Mouse (Mus musculus) neural tube, embryonic 15.5 days (tissue): ENCODE data around the gene Id1. TPM values are rescaled to one million over a fixed set of nuclear protein-coding genes. Genes with fewer than 3 reads are reported as not detected.

Source experiments
- ATAC-seq: fragments of 200-750 bp; cut with Nextera tagmentation; 2 replicates; pipeline ENCODE4 v1.8.0; 2017; ENCODE audit warnings: mild to moderate bottlenecking, moderate TSS enrichment, moderate library complexity; ENCODE audit not compliant: low FRiP score
- H3K27ac ChIP-seq: fragments of 300-500 bp; sonication (generic); replicated peaks from 2 replicates; pipeline ENCODE4 v1.5.1; 2015; ENCODE audit warnings: mild to moderate bottlenecking, inconsistent platforms
- H3K27me3 ChIP-seq: fragments of 300-500 bp; sonication (generic); replicated peaks from 2 replicates; pipeline ENCODE4 v1.6.1; 2015; ENCODE audit warnings: inconsistent platforms
- H3K36me3 ChIP-seq: fragments of 300-500 bp; sonication (generic); 2 replicates; pipeline ENCODE4 v1.6.1; 2015; ENCODE audit warnings: inconsistent platforms
- H3K4me1 ChIP-seq: fragments of 300-500 bp; sonication (generic); 2 replicates; pipeline ENCODE4 v1.6.1; 2015; ENCODE audit warnings: inconsistent platforms
- H3K4me2 ChIP-seq: fragments of 300-500 bp; sonication (generic); 2 replicates; pipeline ENCODE4 v1.6.1; 2015; ENCODE audit warnings: inconsistent platforms, mild to moderate bottlenecking, moderate library complexity
- H3K4me3 ChIP-seq: fragments of 300-500 bp; sonication (generic); replicated peaks from 2 replicates; pipeline ENCODE4 v1.5.1; 2015; ENCODE audit warnings: mild to moderate bottlenecking, inconsistent platforms
- H3K9ac ChIP-seq: fragments of 300-500 bp; sonication (generic); replicated peaks from 2 replicates; pipeline ENCODE4 v1.6.1; 2015; ENCODE audit warnings: mild to moderate bottlenecking, inconsistent platforms
- H3K9me3 ChIP-seq: fragments of 300-500 bp; sonication (generic); replicated peaks from 2 replicates; pipeline ENCODE4 v1.6.1; 2016; ENCODE audit warnings: inconsistent platforms
- WGBS: fragments of 180-500 bp; shearing (Covaris S2); methylation state at CpG from one replicate; pipeline ENCODE4 v1.1.7; 2015; ENCODE audit warnings: mixed read lengths; 5-methylcytosine and 5-hydroxymethylcytosine counted together
- polyA plus RNA-seq: library from polyadenylated mRNA; unstranded; fragments of >200 nt; fragmentation: Nextera tagmentation; extraction: Ambion mirVana; gene quantifications from 2 replicates; pipeline ENCODE4 v1.2.1, GENCODE M21; 2015

Gene Id1
- polyA plus RNA-seq, 1 experiment from 2014 or later = 59.1 TPM

DNA sequence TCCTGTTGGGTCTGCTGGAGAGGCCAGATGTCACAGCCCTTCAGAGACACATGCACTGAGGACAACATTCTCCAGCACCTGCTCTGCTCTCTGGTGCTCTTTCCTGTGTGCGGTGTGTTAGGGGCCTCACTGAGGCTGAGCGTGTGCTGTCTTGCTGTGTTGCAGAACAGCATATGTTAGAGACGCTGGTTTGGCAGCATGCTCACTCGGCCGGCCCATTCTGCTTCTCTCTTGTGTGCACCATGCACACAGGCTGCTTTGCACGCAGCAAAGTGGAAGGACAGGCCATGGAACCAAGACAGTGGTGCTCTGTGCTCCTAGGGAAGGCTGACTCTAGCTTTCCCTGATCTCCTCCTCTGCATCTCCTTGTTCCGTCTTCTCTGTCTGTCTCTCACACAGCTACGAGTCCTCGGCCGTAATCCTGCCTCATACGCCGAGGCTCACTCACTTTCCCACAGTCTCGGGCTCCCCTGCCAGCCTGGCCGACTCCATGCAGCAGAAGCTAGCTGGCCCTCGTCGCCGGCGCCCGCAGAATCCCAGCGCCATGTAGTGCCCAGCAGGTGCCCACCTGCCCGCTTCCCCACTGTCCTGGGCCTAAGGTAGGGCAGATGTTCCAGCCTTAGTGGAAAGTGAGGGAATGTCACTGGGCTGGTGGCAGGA is 32.3 kb upstream of the Id1 start:
- no peak for ATAC-seq
- H3K4me3 ChIP-seq = no peak overlapping the region
- no peaks in the 10 kb centered on the region for H3K27me3 ChIP-seq
- peaks cover 69% of the 10 kb centered on the region for H3K36me3 ChIP-seq
- no peak overlapping the region for H3K4me2 ChIP-seq
- no peaks in the 10 kb centered on the region for H3K9me3 ChIP-seq
- no peak overlapping the region for H3K27ac ChIP-seq
- WGBS = 91% methylated on average over 21 of the region's 21 CpGs
- no peak overlapping the region for H3K9ac ChIP-seq
- H3K4me1 ChIP-seq = peaks cover 25% of the 10 kb centered on the region

DNA sequence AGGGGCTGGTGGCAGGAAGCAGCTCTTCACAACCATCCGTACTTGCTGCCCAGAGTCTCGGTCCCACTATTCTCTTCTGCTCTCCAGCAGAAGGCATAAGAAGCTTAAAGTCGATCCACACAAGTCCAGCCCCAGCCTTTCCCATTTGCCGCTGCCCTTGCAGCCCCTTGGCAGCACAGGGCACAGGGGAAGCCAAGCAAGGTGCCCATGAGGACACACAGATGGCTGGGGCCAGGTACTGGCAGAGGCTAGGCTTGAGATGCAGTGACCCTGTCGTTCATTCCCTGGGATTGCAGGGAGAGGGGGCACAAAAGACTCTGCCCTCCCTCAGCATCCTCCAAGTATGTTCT is 31.8 kb upstream of the Id1 start:
- 88% methylated on average over 5 of the region's 5 CpGs for WGBS
- H3K36me3 ChIP-seq = peaks cover 65% of the 10 kb centered on the region
- no peak overlapping the region for H3K27ac ChIP-seq
- H3K4me1 ChIP-seq = peaks cover 25% of the 10 kb centered on the region
- H3K4me3 ChIP-seq = no peak overlapping the region
- no peak overlapping the region for H3K4me2 ChIP-seq
- H3K27me3 ChIP-seq = no peaks in the 10 kb centered on the region
- no peaks in the 10 kb centered on the region for H3K9me3 ChIP-seq
- no peak overlapping the region for H3K9ac ChIP-seq
- no peak for ATAC-seq

DNA sequence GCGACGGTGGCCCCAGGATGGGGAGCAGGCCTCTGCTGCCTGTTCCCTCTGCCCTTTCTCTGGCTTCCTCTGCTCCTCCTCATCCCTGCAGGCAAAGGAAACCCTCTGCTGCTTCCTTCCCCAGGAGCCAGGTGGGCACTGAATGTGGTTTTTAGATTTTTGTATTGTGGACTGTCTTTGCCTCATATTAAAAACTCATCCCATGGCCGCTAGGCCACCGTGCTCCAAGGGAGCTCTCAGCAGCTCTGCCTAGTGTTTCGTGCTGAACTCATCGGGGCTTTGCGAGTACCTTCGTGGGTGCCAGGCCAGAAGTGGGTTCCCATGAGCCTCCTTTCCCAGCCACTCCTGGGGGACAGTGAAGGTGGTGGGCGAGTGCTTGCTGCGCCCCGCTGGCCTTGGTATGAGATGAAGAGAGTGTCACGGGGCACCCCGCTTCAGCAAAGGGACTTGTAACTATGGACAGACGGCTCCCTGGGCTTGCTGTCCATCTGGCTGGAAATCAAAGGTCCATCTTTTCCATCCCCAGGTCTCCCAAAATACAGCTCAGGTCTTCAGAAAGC is 31.2 kb upstream of the Id1 start:
- Histone ChIP-seq H3K4me3 (no peak overlapping the region), H3K4me2 (no peak overlapping the region), H3K27ac (no peak overlapping the region; the same call in 1 of the 2 replicates), H3K27me3 (no peaks in the 10 kb centered on the region), H3K4me1 (peaks cover 25% of the 10 kb centered on the region), H3K9ac (no peak overlapping the region), H3K9me3 (no peaks in the 10 kb centered on the region), H3K36me3 (peaks cover 58% of the 10 kb centered on the region)
- 90% methylated on average over 14 of the region's 14 CpGs for WGBS
- no peak for ATAC-seq

DNA sequence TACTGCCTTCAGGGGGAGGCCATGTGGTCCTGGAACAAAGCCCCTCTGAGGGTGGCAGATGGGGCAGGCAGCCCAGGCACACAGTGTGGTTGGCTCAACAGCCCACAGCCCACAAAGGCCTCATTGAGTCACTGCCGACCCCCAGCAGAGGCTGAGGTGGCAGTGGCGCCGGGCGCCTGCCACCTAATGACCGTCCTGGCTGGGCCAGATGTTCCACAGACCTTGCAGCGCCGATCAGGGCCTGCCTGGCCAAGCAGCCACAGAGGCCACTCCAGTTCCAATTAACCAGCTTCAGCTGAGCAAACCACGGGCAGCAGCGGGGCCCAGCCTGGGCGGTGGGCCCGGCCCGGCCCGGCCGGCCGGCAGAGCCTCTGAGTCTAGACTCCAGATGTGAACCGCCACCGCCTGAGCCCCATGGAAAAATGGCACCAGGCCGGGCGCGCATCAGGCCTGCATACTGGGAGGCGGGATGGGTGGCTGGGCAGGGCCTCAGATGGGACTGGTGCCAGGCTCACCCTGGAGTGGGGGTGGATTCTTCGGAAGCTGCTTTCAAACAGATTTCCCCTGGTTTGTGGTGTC is 30.0 kb upstream of the Id1 start:
- Histone ChIP-seq H3K4me1 (peaks cover 25% of the 10 kb centered on the region), H3K36me3 (peaks cover 47% of the 10 kb centered on the region), H3K4me2 (peak overlapping the region; percentile 2; the same call in 1 of the 2 replicates), H3K27ac (peak overlapping the region; percentile 90), H3K9me3 (no peaks in the 10 kb centered on the region), H3K9ac (no peak overlapping the region), H3K27me3 (no peaks in the 10 kb centered on the region), H3K4me3 (no peak overlapping the region)
- whole genome bisulfite sequencing = 38% methylated on average over 22 of the region's 22 CpGs
- ATAC-seq = peak; percentile 52

DNA sequence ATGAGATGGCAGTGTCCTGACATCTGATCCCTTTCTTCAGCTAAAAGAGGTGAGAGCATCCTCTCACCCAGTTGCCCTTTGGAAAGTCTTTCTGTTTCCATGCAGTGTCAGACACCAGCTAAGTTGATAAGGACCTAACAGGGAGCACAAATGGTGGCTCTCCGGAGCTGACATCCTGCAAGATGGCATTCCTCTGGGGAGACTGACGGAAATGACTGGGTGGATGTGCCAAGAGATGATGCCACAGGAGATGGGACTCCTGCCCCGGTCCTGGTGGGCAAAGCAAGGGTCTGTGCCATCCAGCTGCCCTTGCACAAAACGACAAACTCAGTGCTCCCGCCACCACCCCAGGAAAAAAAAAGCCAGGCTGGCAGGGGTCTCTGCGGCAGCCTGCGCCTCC is 28.9 kb upstream of the Id1 start:
- Histone ChIP-seq H3K27ac (peak overlapping the region; percentile 90), H3K27me3 (no peaks in the 10 kb centered on the region), H3K4me1 (peaks cover 25% of the 10 kb centered on the region), H3K36me3 (peaks cover 36% of the 10 kb centered on the region), H3K4me3 (peak overlapping the region; percentile 41), H3K9me3 (no peaks in the 10 kb centered on the region), H3K4me2 (peak overlapping the region; percentile 60), H3K9ac (peak overlapping the region; percentile 52)
- 0 out of 2 replicates have a peak, but pooled peaks have one; percentile 16 for ATAC-seq
- WGBS = 11% methylated on average over 7 of the region's 7 CpGs

DNA sequence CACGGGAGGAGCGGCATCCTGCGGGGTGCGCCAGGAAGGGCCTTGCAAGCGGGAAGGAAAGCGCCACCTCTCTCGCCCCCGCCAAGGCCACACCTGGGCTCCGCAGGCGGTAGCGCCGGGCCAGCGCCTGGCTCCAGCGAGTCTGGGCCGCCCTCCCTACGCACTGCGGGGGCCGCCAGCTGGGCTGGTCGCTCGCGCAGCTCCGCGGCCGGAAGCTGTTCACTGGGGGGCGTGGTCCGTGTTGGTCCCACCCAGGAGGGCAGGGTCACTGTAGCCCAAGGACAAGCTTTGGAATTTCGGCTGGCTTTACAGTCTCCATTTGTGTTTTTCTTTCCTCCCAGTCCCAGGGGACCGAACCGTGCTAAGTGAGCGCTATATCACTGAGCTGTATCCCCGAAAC is 28.4 kb upstream of the Id1 start:
- H3K9me3 ChIP-seq = no peaks in the 10 kb centered on the region
- peaks cover 31% of the 10 kb centered on the region for H3K36me3 ChIP-seq
- H3K27ac ChIP-seq = peak overlapping the region; percentile 90
- peak overlapping the region; percentile 60 for H3K4me2 ChIP-seq
- ATAC-seq = peak; percentile 93
- H3K27me3 ChIP-seq = no peaks in the 10 kb centered on the region
- 6% methylated on average over 31 of the region's 31 CpGs for WGBS
- peak overlapping the region; percentile 52 for H3K9ac ChIP-seq
- H3K4me1 ChIP-seq = peaks cover 25% of the 10 kb centered on the region
- H3K4me3 ChIP-seq = peak overlapping the region; percentile 41

DNA sequence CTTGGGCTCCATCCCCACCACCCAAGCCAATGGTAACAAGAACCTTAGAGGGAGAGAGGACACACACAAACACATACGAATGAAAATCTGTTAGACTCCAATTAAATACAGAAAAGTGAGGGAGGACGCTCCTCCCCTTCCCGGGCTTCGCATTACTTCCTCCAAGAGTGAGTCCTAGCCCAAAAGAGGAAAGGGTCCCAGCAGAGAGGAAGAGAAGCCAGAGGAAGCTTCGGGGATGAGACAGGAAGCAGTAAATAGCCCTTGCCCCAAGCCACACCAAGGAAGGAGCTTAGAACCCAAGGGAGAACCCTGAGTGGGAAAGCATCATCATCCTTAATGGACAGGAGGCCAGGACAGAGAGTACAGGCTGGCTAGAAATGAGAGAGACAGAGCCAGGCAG is 27.0 kb upstream of the Id1 start:
- no peak for ATAC-seq

DNA sequence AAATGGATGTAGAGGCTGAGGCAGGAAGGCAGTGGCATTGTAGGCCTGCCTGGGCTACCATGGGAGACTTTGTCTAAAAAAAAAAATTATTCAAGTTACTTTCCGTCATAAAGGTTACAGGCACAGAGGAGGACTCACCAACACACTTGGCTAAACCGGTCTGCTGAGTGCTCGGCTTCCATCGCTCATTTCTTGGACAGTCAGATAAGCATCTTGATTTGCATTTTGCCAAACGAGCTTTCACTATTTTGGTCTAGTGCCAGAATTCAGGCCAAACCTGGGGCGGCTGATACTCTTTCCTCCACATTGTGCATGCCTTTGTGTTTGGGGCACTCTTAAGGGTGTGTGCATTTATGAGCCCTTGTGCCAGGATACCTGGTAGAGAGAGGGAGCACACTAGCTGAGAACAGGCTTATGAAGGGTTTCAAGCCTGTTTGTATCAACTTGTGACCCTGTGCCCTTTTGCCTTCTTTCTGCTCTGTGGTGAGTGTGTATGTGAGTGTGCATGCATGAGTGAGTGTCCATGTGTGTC is 19.7 kb upstream of the Id1 start:
- H3K4me2 ChIP-seq = no peak overlapping the region
- H3K4me3 ChIP-seq = no peak overlapping the region
- H3K9me3 ChIP-seq = no peaks in the 10 kb centered on the region
- ATAC-seq = no peak
- no peaks in the 10 kb centered on the region for H3K36me3 ChIP-seq
- no peaks in the 10 kb centered on the region for H3K27me3 ChIP-seq
- H3K9ac ChIP-seq = no peak overlapping the region
- H3K27ac ChIP-seq = 0 out of 2 replicates have a peak overlapping the region, but pooled peaks have one; percentile 7
- WGBS = 47% methylated on average over 6 of the region's 6 CpGs
- H3K4me1 ChIP-seq = 0 out of 2 replicates have a peak, but pooled peaks cover 3% of the 10 kb centered on the region

More for the DNA sequence above, 27.0 kb upstream of the Id1 start:
- H3K27ac ChIP-seq = no peak overlapping the region
- H3K4me2 ChIP-seq = no peak overlapping the region
- H3K4me3 ChIP-seq = no peak overlapping the region
- H3K27me3 ChIP-seq = no peaks in the 10 kb centered on the region
- H3K36me3 ChIP-seq = peaks cover 17% of the 10 kb centered on the region
- H3K9me3 ChIP-seq = no peaks in the 10 kb centered on the region
- 93% methylated on average over 5 of the region's 5 CpGs for WGBS
- H3K4me1 ChIP-seq = peaks cover 25% of the 10 kb centered on the region
- no peak overlapping the region for H3K9ac ChIP-seq

DNA sequence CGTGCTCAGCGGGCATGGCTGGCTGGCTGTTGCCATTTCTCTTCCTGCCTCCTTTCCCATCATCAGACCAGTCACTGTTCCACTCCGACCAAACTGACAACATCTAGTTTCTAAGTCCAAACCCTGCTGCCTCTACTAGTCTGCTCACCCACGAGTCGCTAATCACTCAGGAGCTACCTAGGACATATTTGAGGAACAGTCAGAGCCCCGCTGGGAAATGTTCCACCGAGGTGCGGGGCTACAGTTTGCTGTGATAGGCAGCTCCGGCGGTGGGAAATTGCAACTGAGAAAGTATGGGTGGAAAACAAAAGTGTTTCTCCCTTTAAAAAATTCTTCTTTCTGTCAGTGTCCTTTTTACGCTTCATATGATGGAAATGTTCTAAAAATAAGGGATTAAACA is 18.4 kb upstream of the Id1 start:
- Histone ChIP-seq H3K27me3 (no peaks in the 10 kb centered on the region), H3K36me3 (no peaks in the 10 kb centered on the region), H3K4me3 (no peak overlapping the region), H3K27ac (peak overlapping the region; percentile 54), H3K4me1 (0 out of 2 replicates have a peak, but pooled peaks cover 3% of the 10 kb centered on the region), H3K9ac (no peak overlapping the region), H3K4me2 (no peak overlapping the region), H3K9me3 (no peaks in the 10 kb centered on the region)
- WGBS = 31% methylated on average over 11 of the region's 11 CpGs
- no peak for ATAC-seq

DNA sequence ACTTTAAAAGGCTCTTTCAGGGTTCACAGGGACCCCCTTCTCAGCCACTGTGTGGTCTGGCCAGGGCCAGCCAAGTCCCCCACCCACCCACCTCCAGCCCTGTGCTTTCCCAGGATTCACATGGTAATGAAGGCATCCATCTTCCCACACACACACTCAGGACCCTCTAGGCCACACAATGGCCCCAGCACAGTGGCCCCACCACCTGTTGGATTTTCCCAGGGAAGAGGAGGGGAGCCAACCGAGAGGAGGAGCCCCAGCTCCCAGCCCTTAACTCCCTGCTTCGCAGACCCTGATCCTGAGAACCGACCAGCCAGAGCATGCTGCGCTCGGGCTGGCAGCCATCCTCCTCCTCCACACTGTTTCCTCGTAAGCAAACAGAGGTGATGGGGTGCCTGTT is 18.0 kb upstream of the Id1 start:
- no peaks in the 10 kb centered on the region for H3K9me3 ChIP-seq
- peak overlapping the region; percentile 54 for H3K27ac ChIP-seq
- peak; percentile 75 for ATAC-seq
- H3K4me3 ChIP-seq = no peak overlapping the region
- H3K36me3 ChIP-seq = no peaks in the 10 kb centered on the region
- no peak overlapping the region for H3K9ac ChIP-seq
- no peaks in the 10 kb centered on the region for H3K27me3 ChIP-seq
- WGBS = 7% methylated on average over 6 of the region's 6 CpGs
- no peak overlapping the region for H3K4me2 ChIP-seq
- 0 out of 2 replicates have a peak, but pooled peaks cover 3% of the 10 kb centered on the region for H3K4me1 ChIP-seq

DNA sequence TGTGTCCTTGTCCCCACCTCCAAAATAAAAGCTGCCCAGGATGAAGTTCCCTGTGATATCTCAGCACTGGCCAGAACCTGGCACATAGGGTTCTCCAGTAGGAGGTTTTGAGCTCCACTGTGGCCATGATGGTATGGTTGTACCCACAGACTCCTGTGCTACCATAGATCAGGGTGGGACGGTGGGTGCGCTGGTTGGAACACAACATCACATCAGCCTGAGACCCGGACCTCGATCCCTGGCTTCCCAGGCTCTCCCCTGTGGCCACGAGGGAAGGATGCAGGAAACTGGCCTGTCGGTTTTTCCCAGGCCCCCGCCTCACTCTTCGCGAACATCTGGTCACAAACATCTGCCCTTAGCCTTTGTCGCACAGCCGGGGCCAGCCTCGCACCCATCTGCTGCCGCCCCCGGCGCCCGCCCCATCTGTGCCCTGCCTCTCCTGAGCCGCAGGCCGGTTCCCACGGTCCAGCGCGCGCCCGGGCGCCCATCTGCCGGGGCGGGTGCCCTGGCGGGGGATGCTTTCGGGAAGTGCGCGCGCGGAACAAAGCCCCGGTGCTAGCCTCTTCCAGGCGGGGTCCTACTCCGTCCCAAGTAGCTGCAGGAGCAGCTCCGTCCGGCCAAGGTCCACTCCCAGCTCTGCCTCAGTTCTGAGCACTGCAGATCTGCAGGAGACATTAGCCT is 12.3 kb upstream of the Id1 start:
- Histone ChIP-seq H3K27me3 (no peaks in the 10 kb centered on the region), H3K9ac (peak overlapping the region; percentile 49), H3K4me3 (peak overlapping the region; percentile 30), H3K27ac (no peak overlapping the region), H3K4me2 (peak overlapping the region; percentile 63), H3K4me1 (peaks cover 11% of the 10 kb centered on the region), H3K36me3 (no peaks in the 10 kb centered on the region), H3K9me3 (no peaks in the 10 kb centered on the region)
- ATAC-seq = peak; percentile 18
- WGBS = 3% methylated on average over 37 of the region's 37 CpGs
